Mouse (Mus musculus) ovary, adult 18-20 months (tissue): ENCODE measurements around the gene Gpr61.

Experiments
- DNase-seq: peaks from one replicate; pipeline ENCODE4 v3.0.0; 2022; ENCODE audit warnings: low spot score, mixed read lengths

The Gpr61 gene

GRCm38 (mm10) chr3:108129804-108130203 is 24.9 kb downstream of the Gpr61 start:
- no peak for DNase-seq

GRCm38 (mm10) chr3:108129367-108129766 is 25.3 kb downstream of the Gpr61 start:
- no peak for DNase-seq

GRCm38 (mm10) chr3:108128520-108128919 is 26.2 kb downstream of the Gpr61 start:
- DNase-seq = no peak

GRCm38 (mm10) chr3:108126327-108126726 is 28.4 kb downstream of the Gpr61 start:
- DNase-seq = no peak

- DNase-seq = no peak
Observed at GRCm38 (mm10) chr3:108124131-108124530, 30.6 kb downstream of the Gpr61 start.

- DNase-seq = no peak
Observed at GRCm38 (mm10) chr3:108123242-108123641, 31.4 kb downstream of the Gpr61 start.

GRCm38 (mm10) chr3:108121101-108121500 is 33.6 kb downstream of the Gpr61 start:
- no peak for DNase-seq

- no peak for DNase-seq
Observed at GRCm38 (mm10) chr3:108117465-108117864, 37.2 kb downstream of the Gpr61 start.

GRCm38 (mm10) chr3:108113591-108114289 is 40.9 kb downstream of the Gpr61 start:
- no peak for DNase-seq

- DNase-seq = no peak
Observed at GRCm38 (mm10) chr3:108112666-108113065, 42.0 kb downstream of the Gpr61 start.

- no peak for DNase-seq
Observed at GRCm38 (mm10) chr3:108112246-108112645, 42.4 kb downstream of the Gpr61 start.

GRCm38 (mm10) chr3:108111320-108111719 is 43.4 kb downstream of the Gpr61 start:
- DNase-seq = no peak

- DNase-seq = no peak
Observed at GRCm38 (mm10) chr3:108105281-108105680, 49.4 kb downstream of the Gpr61 start.

- no peak for DNase-seq
Observed at GRCm38 (mm10) chr3:108102075-108102474, 52.6 kb downstream of the Gpr61 start.

- DNase-seq = no peak
Observed at GRCm38 (mm10) chr3:108101594-108101993, 53.1 kb downstream of the Gpr61 start.
